Mouse (Mus musculus) neural tube, embryonic 13.5 days (tissue): ENCODE data around the gene Rad54l. TPM values are rescaled to one million over a fixed set of nuclear protein-coding genes. Genes with fewer than 3 reads are reported as not detected.
A peak's percentile ranks its signal among the peaks of the same experiment; 100 is the strongest.

Experiments used
- ATAC-seq: fragments of 200-750 bp; cut with Nextera tagmentation; 2 replicates; pipeline ENCODE4 v1.8.0; 2017; ENCODE audit warnings: low read depth, mild to moderate bottlenecking, moderate TSS enrichment, moderate library complexity
- H3K27ac ChIP-seq: fragments of 300-500 bp; sonication (generic); replicated peaks from 2 replicates; pipeline ENCODE4 v1.5.1; 2015; ENCODE audit warnings: moderate library complexity, mild to moderate bottlenecking, inconsistent platforms
- H3K27me3 ChIP-seq: fragments of 300-500 bp; sonication (generic); 2 replicates; pipeline ENCODE4 v1.6.1; 2015; ENCODE audit warnings: mild to moderate bottlenecking, inconsistent platforms
- H3K36me3 ChIP-seq: fragments of 300-500 bp; sonication (generic); 2 replicates; pipeline ENCODE4 v1.6.1; 2015; ENCODE audit warnings: mild to moderate bottlenecking, inconsistent platforms
- H3K4me1 ChIP-seq: fragments of 300-500 bp; sonication (generic); replicated peaks from 2 replicates; pipeline ENCODE4 v1.6.1; 2015; ENCODE audit warnings: inconsistent platforms
- H3K4me2 ChIP-seq: fragments of 300-500 bp; sonication (generic); 2 replicates; pipeline ENCODE4 v1.6.1; 2015; ENCODE audit warnings: inconsistent platforms, mild to moderate bottlenecking, moderate library complexity
- H3K4me3 ChIP-seq: fragments of 300-500 bp; sonication (generic); 2 replicates; pipeline ENCODE4 v1.5.1; 2015; ENCODE audit warnings: mild to moderate bottlenecking, inconsistent platforms
- H3K9ac ChIP-seq: fragments of 300-500 bp; sonication (generic); 2 replicates; pipeline ENCODE4 v1.6.1; 2015; ENCODE audit warnings: moderate library complexity, mild to moderate bottlenecking, inconsistent platforms
- H3K9me3 ChIP-seq: fragments of 300-500 bp; sonication (generic); 2 replicates; pipeline ENCODE4 v1.6.1; 2016; ENCODE audit warnings: inconsistent platforms
- WGBS: fragments of 180-500 bp; shearing (Covaris S2); methylation state at CpG from one replicate; pipeline ENCODE4 v1.1.7; 2015; 5-methylcytosine and 5-hydroxymethylcytosine counted together
- polyA plus RNA-seq: library from polyadenylated mRNA; unstranded; fragments of >200 nt; fragmentation: Nextera tagmentation; extraction: Ambion mirVana; gene quantifications from 2 replicates; pipeline ENCODE4 v1.2.1, GENCODE M21; 2015

Rad54l gene
- polyA plus RNA-seq, 1 experiment from 2014 or later = 7.7 TPM

GRCm38 (mm10) chr4:116152702-116153101 lies 29.2 kb upstream of the Rad54l start:
- H3K9ac ChIP-seq = no peak overlapping the region
- H3K4me3 ChIP-seq = no peak overlapping the region
- peaks cover 23% of the 10 kb centered on the region for H3K4me1 ChIP-seq
- H3K27me3 ChIP-seq = no peaks in the 10 kb centered on the region
- ATAC-seq = no peak
- H3K36me3 ChIP-seq = peaks cover 60% of the 10 kb centered on the region
- 91% methylated on average over 15 of the region's 15 CpGs for WGBS
- no peak overlapping the region for H3K27ac ChIP-seq
- no peak overlapping the region for H3K4me2 ChIP-seq
- H3K9me3 ChIP-seq = no peaks in the 10 kb centered on the region

GRCm38 (mm10) chr4:116151238-116151637 lies 27.7 kb upstream of the Rad54l start, which contains the start of gene Lurap1:
TSS of gene Lurap1 (minus strand) at chr4:116151338.
- WGBS = 78% methylated on average over 6 of the region's 6 CpGs
- Histone ChIP-seq H3K9ac (peak within 1 kb of the TSS; percentile 95), H3K4me2 (peak within 1 kb of the TSS; percentile 68), H3K4me1 (peaks cover 23% of the 10 kb centered on the region), H3K9me3 (no peaks in the 10 kb centered on the region), H3K36me3 (peaks cover 45% of the 10 kb centered on the region), H3K4me3 (peak within 1 kb of the TSS; percentile 73), H3K27ac (peak within 1 kb of the TSS; percentile 89), H3K27me3 (no peaks in the 10 kb centered on the region)
- no peak for ATAC-seq

GRCm38 (mm10) chr4:116150862-116151221 lies 27.4 kb upstream of the Rad54l start:
- Histone ChIP-seq H3K27ac (peak overlapping the region; percentile 89), H3K4me3 (peak overlapping the region; percentile 73), H3K4me1 (peaks cover 23% of the 10 kb centered on the region), H3K4me2 (peak overlapping the region; percentile 68), H3K27me3 (no peaks in the 10 kb centered on the region), H3K36me3 (peaks cover 41% of the 10 kb centered on the region), H3K9me3 (no peaks in the 10 kb centered on the region), H3K9ac (peak overlapping the region; percentile 95)
- WGBS = 27% methylated on average over 4 of the region's 4 CpGs
- ATAC-seq = peak; percentile 45

GRCm38 (mm10) chr4:116150156-116150861 lies 26.8 kb upstream of the Rad54l start:
- peaks cover 36% of the 10 kb centered on the region for H3K36me3 ChIP-seq
- H3K4me2 ChIP-seq = peak overlapping the region; percentile 68
- peak overlapping the region; percentile 89 for H3K27ac ChIP-seq
- H3K27me3 ChIP-seq = no peaks in the 10 kb centered on the region
- peaks cover 23% of the 10 kb centered on the region for H3K4me1 ChIP-seq
- WGBS = under 1% methylated on average over 73 of the region's 73 CpGs
- ATAC-seq = peak; percentile 93
- peak overlapping the region; percentile 73 for H3K4me3 ChIP-seq
- H3K9ac ChIP-seq = peak overlapping the region; percentile 95
- no peaks in the 10 kb centered on the region for H3K9me3 ChIP-seq

GRCm38 (mm10) chr4:116149812-116150155 lies 26.3 kb upstream of the Rad54l start:
- H3K27ac ChIP-seq = peak overlapping the region; percentile 89
- peak overlapping the region; percentile 68 for H3K4me2 ChIP-seq
- H3K4me3 ChIP-seq = peak overlapping the region; percentile 73
- H3K9me3 ChIP-seq = no peaks in the 10 kb centered on the region
- H3K36me3 ChIP-seq = peaks cover 30% of the 10 kb centered on the region
- ATAC-seq = peak; percentile 16; the same call in 1 of the 2 replicates
- peaks cover 4% of the 10 kb centered on the region for H3K27me3 ChIP-seq
- peaks cover 24% of the 10 kb centered on the region for H3K4me1 ChIP-seq
- 19% methylated on average over 6 of the region's 6 CpGs for WGBS
- peak overlapping the region; percentile 95 for H3K9ac ChIP-seq

- Histone ChIP-seq H3K36me3 (no peaks in the 10 kb centered on the region), H3K9me3 (no peaks in the 10 kb centered on the region), H3K4me3 (peak overlapping the region; percentile 58), H3K4me2 (peak overlapping the region; percentile 97), H3K4me1 (peaks cover 18% of the 10 kb centered on the region), H3K9ac (peak overlapping the region; percentile 80), H3K27ac (no peak overlapping the region), H3K27me3 (peaks cover 25% of the 10 kb centered on the region)
- WGBS = under 1% methylated on average over 47 of the region's 47 CpGs
- peak; percentile 63 for ATAC-seq
Observed at GRCm38 (mm10) chr4:116143891-116144717, 20.6 kb upstream of the Rad54l start.

GRCm38 (mm10) chr4:116143317-116143811 lies 19.9 kb upstream of the Rad54l start:
- 8% methylated on average over 7 of the region's 7 CpGs for WGBS
- Histone ChIP-seq H3K4me2 (peak overlapping the region; percentile 97), H3K27ac (no peak overlapping the region), H3K9ac (no peak overlapping the region), H3K4me1 (peaks cover 18% of the 10 kb centered on the region), H3K27me3 (peaks cover 25% of the 10 kb centered on the region), H3K4me3 (peak overlapping the region; percentile 58), H3K36me3 (no peaks in the 10 kb centered on the region), H3K9me3 (no peaks in the 10 kb centered on the region)
- ATAC-seq = peak; percentile 25; the same call in 1 of the 2 replicates

GRCm38 (mm10) chr4:116142269-116142668 lies 18.8 kb upstream of the Rad54l start:
- Histone ChIP-seq H3K9ac (no peak overlapping the region), H3K4me3 (no peak overlapping the region), H3K4me1 (peaks cover 18% of the 10 kb centered on the region), H3K4me2 (no peak overlapping the region), H3K36me3 (no peaks in the 10 kb centered on the region), H3K9me3 (no peaks in the 10 kb centered on the region), H3K27me3 (peaks cover 25% of the 10 kb centered on the region), H3K27ac (no peak overlapping the region)
- no peak for ATAC-seq
- WGBS = 70% methylated on average over 7 of the region's 7 CpGs

- peaks cover 18% of the 10 kb centered on the region for H3K4me1 ChIP-seq
- peaks cover 25% of the 10 kb centered on the region for H3K27me3 ChIP-seq
- H3K9ac ChIP-seq = no peak overlapping the region
- no peaks in the 10 kb centered on the region for H3K36me3 ChIP-seq
- H3K9me3 ChIP-seq = no peaks in the 10 kb centered on the region
- no peak overlapping the region for H3K4me2 ChIP-seq
- ATAC-seq = no peak
- no peak overlapping the region for H3K4me3 ChIP-seq
- no peak overlapping the region for H3K27ac ChIP-seq
- 55% methylated on average over 1 of the region's 1 CpGs for WGBS
Observed at GRCm38 (mm10) chr4:116141736-116142135, 18.2 kb upstream of the Rad54l start.

GRCm38 (mm10) chr4:116140801-116141574 lies 17.5 kb upstream of the Rad54l start:
- no peak overlapping the region for H3K9ac ChIP-seq
- H3K4me2 ChIP-seq = no peak overlapping the region
- WGBS = 78% methylated on average over 7 of the region's 7 CpGs
- ATAC-seq = no peak
- H3K4me3 ChIP-seq = no peak overlapping the region
- no peaks in the 10 kb centered on the region for H3K36me3 ChIP-seq
- peaks cover 18% of the 10 kb centered on the region for H3K4me1 ChIP-seq
- H3K27me3 ChIP-seq = peaks cover 25% of the 10 kb centered on the region
- no peak overlapping the region for H3K27ac ChIP-seq
- no peaks in the 10 kb centered on the region for H3K9me3 ChIP-seq

- H3K4me2 ChIP-seq = no peak overlapping the region
- no peak overlapping the region for H3K9ac ChIP-seq
- no peaks in the 10 kb centered on the region for H3K4me1 ChIP-seq
- H3K27me3 ChIP-seq = 0 out of 2 replicates have a peak, but pooled peaks cover 2% of the 10 kb centered on the region
- no peaks in the 10 kb centered on the region for H3K9me3 ChIP-seq
- 57% methylated on average over 13 of the region's 13 CpGs for WGBS
- H3K36me3 ChIP-seq = no peaks in the 10 kb centered on the region
- no peak overlapping the region for H3K27ac ChIP-seq
- H3K4me3 ChIP-seq = no peak overlapping the region
- ATAC-seq = no peak
Observed at GRCm38 (mm10) chr4:116137421-116137996, 14.0 kb upstream of the Rad54l start.
